Mouse (Mus musculus): Measurements from ENCODE around the gene Trim10.
A peak's percentile ranks its signal among the peaks of the same experiment; 100 is the strongest.
"Not testable (repeated sequence)": the region's sequence is repeated elsewhere in the genome, so short reads cannot be mapped to it uniquely, and the experiment has no call there.

Gene Trim10

GRCm38 (mm10) chr17:36861680-36862079, 7.7 kb upstream of the Trim10 start:
- no peak for DNase-seq

GRCm38 (mm10) chr17:36866719-36867527, 2.5 kb upstream of the Trim10 start, which contains the start of gene Trim15:
TSS of gene Trim15 (minus strand) at chr17:36867210.
- DNase-seq = no peak

GRCm38 (mm10) chr17:36868836-36869235, 538 bp upstream of the Trim10 start:
- no peak for DNase-seq

GRCm38 (mm10) chr17:36869955-36870810, 809 bp downstream of the Trim10 start:
- DNase-seq = peak; percentile 62

GRCm38 (mm10) chr17:36874636-36875035, 5.3 kb downstream of the Trim10 start:
- DNase-seq = no peak

- peak; percentile 7 for DNase-seq
Measured at GRCm38 (mm10) chr17:36883350-36883749, 14.0 kb downstream of the Trim10 start.

- DNase-seq = no peak
Measured at GRCm38 (mm10) chr17:36885132-36885790, 15.9 kb downstream of the Trim10 start.

GRCm38 (mm10) chr17:36890073-36890903, 20.9 kb downstream of the Trim10 start, which contains the start of gene Trim40:
TSS of gene Trim40 (minus strand) at chr17:36890123.
- DNase-seq = no peak

- not testable (repeated sequence) for DNase-seq
Measured at GRCm38 (mm10) chr17:36891496-36891895, 22.1 kb downstream of the Trim10 start.

- peak; percentile 59 for DNase-seq
Measured at GRCm38 (mm10) chr17:36892362-36892761, 23.0 kb downstream of the Trim10 start.

GRCm38 (mm10) chr17:36893387-36893786, 24.0 kb downstream of the Trim10 start:
- no peak for DNase-seq

GRCm38 (mm10) chr17:36896583-36896982, 27.2 kb downstream of the Trim10 start:
- DNase-seq = peak; percentile 63

- no peak for DNase-seq
Measured at GRCm38 (mm10) chr17:36897065-36897464, 27.7 kb downstream of the Trim10 start.

- DNase-seq = no peak
Measured at GRCm38 (mm10) chr17:36897552-36898205, 28.3 kb downstream of the Trim10 start, which contains the start of gene Trim31. TSS of gene Trim31 (plus strand) at chr17:36898118.

- no peak for DNase-seq
Measured at GRCm38 (mm10) chr17:36899376-36899775, 30.0 kb downstream of the Trim10 start.

- DNase-seq = no peak
Measured at GRCm38 (mm10) chr17:36900001-36900400, 30.6 kb downstream of the Trim10 start.

GRCm38 (mm10) chr17:36900691-36901090, 31.3 kb downstream of the Trim10 start:
- peak; percentile 6 for DNase-seq

- no peak for DNase-seq
Measured at GRCm38 (mm10) chr17:36903651-36904050, 34.3 kb downstream of the Trim10 start.

GRCm38 (mm10) chr17:36908235-36908634, 38.9 kb downstream of the Trim10 start:
- DNase-seq = no peak

GRCm38 (mm10) chr17:36909802-36910201, 40.4 kb downstream of the Trim10 start:
- DNase-seq = no peak

- DNase-seq = no peak
Measured at GRCm38 (mm10) chr17:36912031-36912430, 42.7 kb downstream of the Trim10 start.

Data from lung, postnatal 10 days (tissue).